In the genomic region with DNA sequence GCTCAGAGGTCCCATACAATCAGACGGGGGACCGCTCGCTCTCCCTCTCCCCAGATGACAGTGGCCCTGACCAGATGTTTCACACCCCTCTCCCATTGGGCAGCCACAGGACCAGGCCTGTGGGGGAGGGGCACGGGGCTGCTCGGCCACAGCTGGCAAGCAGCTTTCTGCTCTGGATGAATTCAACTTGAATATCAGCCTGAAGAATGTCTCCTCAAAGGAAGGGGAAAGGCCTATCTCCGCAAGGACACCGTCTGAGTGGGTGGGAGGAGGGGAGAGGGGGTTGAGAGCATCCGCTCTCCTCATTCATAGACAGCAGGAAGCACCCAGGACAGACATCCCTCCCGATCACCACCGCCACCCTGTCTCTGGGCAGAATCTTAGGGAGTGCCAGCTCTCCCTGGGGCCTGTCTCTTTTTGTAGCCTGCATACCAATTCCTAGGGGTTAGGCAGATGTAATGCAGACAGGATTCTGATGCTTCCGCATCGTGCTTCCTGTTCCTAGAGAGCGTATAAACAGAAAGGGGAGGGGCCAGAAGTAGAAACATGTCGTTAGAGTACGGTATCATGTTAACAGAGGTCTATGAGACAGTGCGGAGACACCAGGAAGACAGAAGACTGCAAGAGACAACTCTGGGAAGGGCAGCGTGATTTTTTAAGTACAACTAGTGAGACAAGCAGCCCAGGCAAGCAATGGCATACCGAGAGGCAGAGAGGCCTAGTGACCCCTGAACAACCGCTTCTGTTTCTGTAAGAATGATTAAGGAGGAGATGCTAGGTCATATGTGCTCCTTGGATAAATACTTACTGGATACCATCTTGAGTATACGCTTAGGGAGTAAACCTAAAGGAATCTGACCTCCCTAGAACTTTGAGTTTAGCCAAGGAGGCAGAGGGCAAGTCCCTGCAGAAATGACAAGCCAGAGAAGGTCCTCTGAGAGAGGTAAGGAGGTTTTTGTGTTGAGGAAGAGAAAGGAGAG, we compare ENCODE assay signal across 8 mouse cellular contexts.
DNase-seq lines count a peak whose midpoint lies in the region; ATAC-seq and TF ChIP-seq lines count a peak whose summit lies in the region.

No protein-coding gene starts in this region.

- intact Hi-C loops in heart, postnatal 14 days (cut with DNase I): loop anchor here (10.0 kb wide), 1 partner anchor 157 kb away; no protein-coding TSS in a partner anchor

- peaks cover 15% of the 10 kb centered on the region for H3K4me1 ChIP-seq in liver, postnatal 0 days (ENCODE audit: insufficient read depth)
- peaks cover 23% of the 10 kb centered on the region for H3K4me1 ChIP-seq in stomach, embryonic 15.5 days

- no peak for TF ChIP-seq EP300 in liver, postnatal 0 days (IDR thresholded peaks at IDR 0.05; ENCODE audit: low read depth)

- ATAC-seq in liver, postnatal 0 days: peak; percentile 58; the same call in 1 of the 2 replicates
- peak; percentile 49 for ATAC-seq in stomach, embryonic 15.5 days (ENCODE audit: insufficient read depth, low FRiP score, low read depth)

- WGBS in liver, postnatal 0 days (ENCODE audit: insufficient replicate concordance): 36% methylated on average over 20 of the region's 20 CpGs
- 32% methylated on average over 20 of the region's 20 CpGs for WGBS in stomach, embryonic 15.5 days

- peak; percentile 30 for DNase-seq in adrenal gland, postnatal 14 days
- DNase-seq in adrenal gland, postnatal 4 days (ENCODE audit: low spot score in 2 of 2): no peak
- peak; percentile 17 to 21 for DNase-seq in B cell, adult 2 months
- peak; percentile 16 to 45 for DNase-seq in heart, postnatal 14 days
- peak; percentile 25 for DNase-seq in liver, postnatal 0 days
- no peak for DNase-seq in cerebellum, adult 11 months
- no peak for DNase-seq in frontal cortex, postnatal 14 days (ENCODE audit: low spot score in 2 of 2)

- no peaks in the 10 kb centered on the region for H3K36me3 ChIP-seq in liver, postnatal 0 days (replicated peaks; ENCODE audit: insufficient read depth, low read length)
- H3K36me3 ChIP-seq in stomach, embryonic 15.5 days: no peaks in the 10 kb centered on the region

- no peak overlapping the region for H3K9ac ChIP-seq in liver, postnatal 0 days (replicated peaks)
- no peak overlapping the region for H3K9ac ChIP-seq in stomach, embryonic 15.5 days

- no peak overlapping the region for H3K4me3 ChIP-seq in liver, postnatal 0 days (ENCODE audit: low read depth, low read length)
- no peak overlapping the region for H3K4me3 ChIP-seq in stomach, embryonic 15.5 days (replicated peaks)

- no peak for TF ChIP-seq CTCF in liver, postnatal 0 days (IDR thresholded peaks at IDR 0.05; ENCODE audit: low read depth)

- H3K27me3 ChIP-seq in liver, postnatal 0 days (ENCODE audit: insufficient read depth, low read length): no peaks in the 10 kb centered on the region
- H3K27me3 ChIP-seq in stomach, embryonic 15.5 days (replicated peaks): no peaks in the 10 kb centered on the region

- H3K4me2 ChIP-seq in liver, postnatal 0 days (ENCODE audit: low read depth, low read length): peak overlapping the region; percentile 47
- peak overlapping the region; percentile 25 for H3K4me2 ChIP-seq in stomach, embryonic 15.5 days

- no peak overlapping the region for H3K27ac ChIP-seq in liver, postnatal 0 days (ENCODE audit: low read depth)
- peak overlapping the region; percentile 67 for H3K27ac ChIP-seq in stomach, embryonic 15.5 days

- H3K9me3 ChIP-seq in liver, postnatal 0 days (ENCODE audit: low read length): no peaks in the 10 kb centered on the region
- H3K9me3 ChIP-seq in stomach, embryonic 15.5 days: no peaks in the 10 kb centered on the region

Comparison
In these comparisons a context has a peak if more than half of its experiments do, and no peak if none do; other contexts are left out.
1. DNase-seq: peak in adrenal gland, postnatal 14 days (single experiment), B cell, adult 2 months (2 of 2), heart, postnatal 14 days (2 of 2) and liver, postnatal 0 days (single experiment); none in adrenal gland, postnatal 4 days (0 of 2), cerebellum, adult 11 months (single experiment) and frontal cortex, postnatal 14 days (0 of 2).